Mouse (Mus musculus): ENCODE data around the gene Agbl4.
"Not testable (repeated sequence)": the region's sequence is repeated elsewhere in the genome, so short reads cannot be mapped to it uniquely, and the experiment has no call there.

Agbl4 gene

GRCm38 (mm10) chr4:110916565-110916964 lies 519.1 kb downstream of the Agbl4 start:
- no peak for DNase-seq (ENCODE audit: low spot score)

GRCm38 (mm10) chr4:110921013-110921412 lies 523.6 kb downstream of the Agbl4 start:
- no peak for DNase-seq (ENCODE audit: low spot score)

- no peak for DNase-seq (ENCODE audit: low spot score)
Measured at GRCm38 (mm10) chr4:111001641-111002040, 604.2 kb downstream of the Agbl4 start.

- no peak for DNase-seq (ENCODE audit: low spot score)
Measured at GRCm38 (mm10) chr4:111004719-111005479, 607.4 kb downstream of the Agbl4 start.

GRCm38 (mm10) chr4:111019376-111019775 lies 621.9 kb downstream of the Agbl4 start:
- no peak for DNase-seq (ENCODE audit: low spot score)

- no peak for DNase-seq (ENCODE audit: low spot score)
Measured at GRCm38 (mm10) chr4:111067330-111067729, 669.9 kb downstream of the Agbl4 start.

GRCm38 (mm10) chr4:111073738-111074497 lies 676.5 kb downstream of the Agbl4 start:
- DNase-seq (ENCODE audit: low spot score), result no peak

GRCm38 (mm10) chr4:111074701-111075154 lies 677.3 kb downstream of the Agbl4 start:
- DNase-seq (ENCODE audit: low spot score), result no peak

GRCm38 (mm10) chr4:111077810-111078209 lies 680.3 kb downstream of the Agbl4 start:
- DNase-seq (ENCODE audit: low spot score), result no peak

- no peak for DNase-seq (ENCODE audit: low spot score)
Measured at GRCm38 (mm10) chr4:111085330-111085729, 687.9 kb downstream of the Agbl4 start.

GRCm38 (mm10) chr4:111136217-111137147 lies 739.0 kb downstream of the Agbl4 start:
- no peak for DNase-seq (ENCODE audit: low spot score)

GRCm38 (mm10) chr4:111147748-111148147 lies 750.3 kb downstream of the Agbl4 start:
- no peak for DNase-seq (ENCODE audit: low spot score)

- DNase-seq (ENCODE audit: low spot score), result no peak
Measured at GRCm38 (mm10) chr4:111155859-111156258, 758.4 kb downstream of the Agbl4 start.

GRCm38 (mm10) chr4:111181478-111181877 lies 784.0 kb downstream of the Agbl4 start:
- no peak for DNase-seq (ENCODE audit: low spot score)

- DNase-seq (ENCODE audit: low spot score), result no peak
Measured at GRCm38 (mm10) chr4:111200100-111200499, 802.6 kb downstream of the Agbl4 start.

- DNase-seq (ENCODE audit: low spot score), result no peak
Measured at GRCm38 (mm10) chr4:111215191-111215762, 817.8 kb downstream of the Agbl4 start.

- not testable (repeated sequence) for DNase-seq (ENCODE audit: low spot score)
Measured at GRCm38 (mm10) chr4:111219030-111219429, 821.6 kb downstream of the Agbl4 start.

- not testable (repeated sequence) for DNase-seq (ENCODE audit: low spot score)
Measured at GRCm38 (mm10) chr4:111219543-111219942, 822.1 kb downstream of the Agbl4 start.

- DNase-seq (ENCODE audit: low spot score), result no peak
Measured at GRCm38 (mm10) chr4:111233849-111234248, 836.4 kb downstream of the Agbl4 start.

- DNase-seq (ENCODE audit: low spot score), result no peak
Measured at GRCm38 (mm10) chr4:111251917-111252316, 854.5 kb downstream of the Agbl4 start.

GRCm38 (mm10) chr4:111255499-111255898 lies 858.0 kb downstream of the Agbl4 start:
- no peak for DNase-seq (ENCODE audit: low spot score)

GRCm38 (mm10) chr4:111256931-111257330 lies 859.5 kb downstream of the Agbl4 start:
- no peak for DNase-seq (ENCODE audit: low spot score)
